Mouse (Mus musculus) monocyte, adult 59 days (primary cell): ENCODE results near the gene Hoxc10. TPM values are rescaled to one million over a fixed set of nuclear protein-coding genes. Genes with fewer than 3 reads are reported as not detected.

Experiments used
- total RNA-seq, 2 experiments: library from RNA; stranded (reverse); gene quantifications; one replicate each; pipeline ENCODE4 v1.2.4; 2023

Hoxc10 gene
- not detected for total RNA-seq

GRCm38 (mm10) chr15:102966776-102967311 is at the start of gene Hoxc10:
TSS of gene Hoxc10 (plus strand) at chr15:102966796.

DNA sequence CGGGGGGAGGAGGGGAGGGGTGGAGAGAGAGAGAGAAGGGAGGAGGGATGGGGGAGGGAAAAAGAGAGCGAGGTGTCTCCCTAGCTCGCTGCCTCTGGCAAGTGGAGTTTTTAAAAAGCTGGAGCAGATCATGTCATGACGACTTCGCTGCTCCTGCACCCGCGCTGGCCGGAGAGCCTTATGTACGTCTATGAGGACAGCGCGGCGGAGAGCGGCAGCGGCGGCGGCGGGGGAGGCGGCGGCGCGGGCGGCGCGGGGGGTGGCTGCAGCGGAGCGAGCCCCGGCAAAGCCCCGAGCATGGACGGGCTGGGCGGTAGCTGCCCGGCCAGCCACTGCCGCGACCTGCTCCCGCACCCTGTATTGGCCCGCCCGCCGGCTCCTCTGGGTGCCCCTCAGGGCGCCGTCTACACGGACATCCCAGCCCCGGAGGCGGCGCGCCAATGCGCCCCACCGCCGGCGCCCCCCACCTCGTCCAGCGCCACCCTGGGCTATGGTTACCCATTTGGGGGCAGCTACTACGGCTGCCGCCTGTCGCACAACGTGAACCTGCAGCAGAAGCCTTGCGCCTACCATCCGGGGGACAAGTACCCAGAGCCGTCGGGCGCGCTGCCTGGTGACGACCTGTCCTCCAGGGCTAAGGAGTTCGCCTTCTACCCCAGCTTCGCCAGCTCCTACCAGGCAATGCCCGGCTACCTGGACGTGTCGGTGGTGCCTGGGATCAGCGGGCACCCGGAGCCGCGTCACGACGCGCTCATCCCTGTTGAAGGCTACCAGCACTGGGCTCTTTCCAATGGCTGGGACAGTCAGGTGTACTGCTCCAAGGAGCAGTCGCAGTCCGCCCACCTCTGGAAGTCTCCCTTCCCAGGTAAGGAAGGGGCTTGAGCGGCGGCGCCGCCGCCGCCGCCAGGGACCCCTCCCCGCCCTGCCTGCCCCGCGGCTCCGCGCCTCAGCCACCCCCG is 45.3 kb upstream of the Hoxc10 start, which contains the start of gene Hoxc13:
TSS of gene Hoxc13 (plus strand) at position 51 of the 959 bp plus-strand sequence.

GRCm38 (mm10) chr15:102936279-102936972 is 30.2 kb upstream of the Hoxc10 start, which contains the start of gene Hoxc12:
TSS of gene Hoxc12 (plus strand) at chr15:102936757.

GRCm38 (mm10) chr15:102954192-102955006 is 12.2 kb upstream of the Hoxc10 start, which contains the start of gene Hoxc11:
TSS of gene Hoxc11 (plus strand) at chr15:102954427.

GRCm38 (mm10) chr15:102967312-102967510 is 615 bp downstream of the Hoxc10 start, which contains the start of gene Hoxc5:
TSS of gene Hoxc5 (plus strand) at chr15:102967443.

GRCm38 (mm10) chr15:102976171-102976570 is 9.6 kb downstream of the Hoxc10 start, which contains the start of gene Hoxc9:
TSS of gene Hoxc9 (plus strand) at chr15:102976439.

DNA sequence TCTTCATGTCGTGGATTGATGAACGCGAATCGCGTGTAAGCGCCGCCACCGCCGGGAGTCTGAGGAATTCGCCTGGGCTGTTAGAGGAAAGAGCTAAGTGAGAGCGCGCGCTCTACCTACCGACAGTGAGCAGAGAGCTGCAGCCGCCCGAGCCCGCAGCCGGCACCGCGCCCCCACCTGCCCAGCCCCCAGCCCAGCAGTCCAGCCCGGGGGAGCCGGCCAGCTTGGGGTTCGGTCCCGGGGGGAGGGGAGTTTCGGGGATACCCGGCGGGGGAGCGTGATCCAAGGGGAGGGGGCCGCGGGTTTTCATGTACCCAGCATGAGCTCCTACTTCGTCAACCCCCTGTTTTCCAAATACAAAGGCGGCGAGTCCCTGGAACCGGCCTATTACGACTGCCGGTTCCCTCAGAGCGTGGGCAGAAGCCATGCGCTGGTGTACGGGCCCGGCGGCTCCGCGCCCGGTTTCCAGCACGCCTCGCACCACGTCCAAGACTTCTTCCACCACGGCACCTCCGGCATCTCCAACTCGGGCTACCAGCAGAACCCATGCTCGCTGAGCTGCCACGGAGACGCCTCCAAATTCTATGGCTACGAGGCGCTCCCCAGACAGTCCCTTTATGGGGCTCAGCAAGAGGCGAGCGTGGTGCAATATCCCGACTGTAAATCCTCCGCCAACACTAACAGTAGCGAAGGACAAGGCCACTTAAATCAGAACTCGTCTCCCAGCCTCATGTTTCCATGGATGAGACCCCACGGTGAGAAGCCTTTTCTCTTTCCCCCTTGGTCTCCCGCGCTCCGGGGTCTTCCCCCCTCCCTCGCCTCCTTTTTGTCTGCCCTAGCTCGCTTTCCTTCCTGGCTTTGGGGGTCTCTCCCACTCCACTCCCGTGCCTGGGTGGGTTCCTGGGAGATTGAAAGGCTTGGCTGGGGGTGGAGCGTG is 24.1 kb downstream of the Hoxc10 start, which contains the start of gene Hoxc8:
TSS of gene Hoxc8 (plus strand) at position 147 of the 937 bp plus-strand sequence.

DNA sequence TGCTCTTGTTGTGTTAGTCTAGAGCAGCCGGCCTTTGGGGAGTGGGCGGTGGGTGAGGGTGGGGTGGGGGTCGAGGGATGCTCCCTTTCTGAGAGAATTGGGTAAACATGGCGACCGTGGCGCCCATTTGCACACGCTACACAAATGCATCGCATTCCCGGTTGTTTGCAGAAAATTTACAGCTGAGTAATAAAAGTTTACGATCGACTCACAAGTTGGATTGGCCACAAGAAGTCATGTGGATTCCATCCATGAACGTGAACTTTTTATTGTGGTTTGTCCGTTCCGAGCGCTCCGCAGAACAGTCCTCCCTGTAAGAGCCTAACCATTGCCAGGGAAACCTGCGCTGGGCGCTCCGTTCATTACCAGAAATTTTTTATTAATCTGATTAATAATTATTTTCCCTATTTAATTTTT is 31.4 kb downstream of the Hoxc10 start, which contains the start of gene Hoxc6:
TSS of gene Hoxc6 (plus strand) at position 319 of the 417 bp plus-strand sequence.

DNA sequence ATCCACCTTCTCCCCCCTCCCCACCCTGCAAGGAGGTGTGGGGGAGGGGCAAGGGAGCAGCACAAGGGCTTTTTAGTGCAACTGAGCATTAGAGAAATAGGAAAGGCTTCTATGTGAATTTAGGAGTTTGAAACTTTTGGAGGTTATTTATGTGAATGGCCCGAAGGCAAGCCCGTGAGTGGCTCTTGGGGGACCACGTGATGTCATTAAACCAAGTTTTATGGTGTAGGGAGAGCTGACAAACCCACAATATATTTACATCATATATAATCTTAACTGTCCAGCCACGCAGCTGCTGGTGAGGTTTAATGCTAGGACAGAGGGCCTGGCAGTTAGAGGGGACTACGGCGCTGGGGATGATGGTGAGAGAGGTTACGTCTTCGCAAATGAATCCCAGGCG is 52.0 kb downstream of the Hoxc10 start, which contains the start of gene Hoxc4:
TSS of gene Hoxc4 (plus strand) at position 299 of the 400 bp plus-strand sequence.

Other genes starting within 250 kb of the Hoxc10 start
- gene Calcoco1, start 244.6 kb upstream of the Hoxc10 start, total RNA-seq: 10 to 100 TPM; 33.0 to 34.0 TPM
- not detected for gene Hoxc13, start 45.7 kb upstream of the Hoxc10 start, total RNA-seq
- not detected for gene Hoxc12, start 30.0 kb upstream of the Hoxc10 start, total RNA-seq
- gene Hoxc11, start 12.4 kb upstream of the Hoxc10 start, total RNA-seq: not detected
- gene Hoxc5, start 647 bp downstream of the Hoxc10 start, total RNA-seq: not detected
- gene Hoxc9, start 9.6 kb downstream of the Hoxc10 start, total RNA-seq: not detected
- not detected for gene Hoxc8, start 23.8 kb downstream of the Hoxc10 start, total RNA-seq
- gene Hoxc6, start 31.5 kb downstream of the Hoxc10 start, total RNA-seq: under 1 TPM in 1 of 2 experiments, not detected in 1; 0.33 TPM
- gene Hoxc4, start 52.1 kb downstream of the Hoxc10 start, total RNA-seq: under 1 TPM in 1 of 2 experiments, not detected in 1; 0.24 TPM
- gene Smug1, start 200.3 kb downstream of the Hoxc10 start, total RNA-seq: 1 to 10 TPM; 3.2 to 3.5 TPM